Mouse (Mus musculus) limb, embryonic 10.5 days (tissue): ENCODE data around the gene Mill2. TPM values are rescaled to one million over a fixed set of nuclear protein-coding genes. Genes with fewer than 3 reads are reported as not detected.
"Not testable (repeated sequence)": the region's sequence is repeated elsewhere in the genome, so short reads cannot be mapped to it uniquely, and the experiment has no call there.

Experiments
- DNase-seq: peaks from one replicate; pipeline ENCODE4 v3.0.0-alpha.2; 2017; ENCODE audit warnings: low spot score
- H3K27ac ChIP-seq: fragments of 300-500 bp; sonication (generic); 2 replicates; pipeline ENCODE4 v1.5.1; 2016; ENCODE audit warnings: mild to moderate bottlenecking
- H3K27me3 ChIP-seq: fragments of 300-500 bp; sonication (generic); 2 replicates; pipeline ENCODE4 v1.6.1; 2016; ENCODE audit warnings: low read depth, mild to moderate bottlenecking; ENCODE audit not compliant: poor library complexity, severe bottlenecking
- H3K36me3 ChIP-seq: fragments of 300-500 bp; sonication (generic); 2 replicates; pipeline ENCODE4 v1.6.1; 2016; ENCODE audit warnings: mild to moderate bottlenecking, moderate library complexity
- H3K4me1 ChIP-seq: fragments of 300-500 bp; sonication (generic); 2 replicates; pipeline ENCODE4 v1.6.1; 2016
- H3K4me3 ChIP-seq: fragments of 300-500 bp; sonication (generic); 2 replicates; pipeline ENCODE4 v1.5.1; 2016; ENCODE audit warnings: mild to moderate bottlenecking, moderate library complexity
- H3K9me3 ChIP-seq: fragments of 300-500 bp; sonication (generic); replicated peaks from 2 replicates; pipeline ENCODE4 v1.6.1; 2016; ENCODE audit warnings: mild to moderate bottlenecking
- WGBS: fragments of 180-500 bp; shearing (Covaris S2); methylation state at CpG from one replicate; pipeline ENCODE4 v1.1.7; 2016; 5-methylcytosine and 5-hydroxymethylcytosine counted together
- polyA plus RNA-seq: library from polyadenylated mRNA; unstranded; fragments of >200 nt; fragmentation: Nextera tagmentation; extraction: Ambion mirVana; gene quantifications from 2 replicates; pipeline ENCODE4 v1.2.1, GENCODE M21; 2016

Mill2 gene
- polyA plus RNA-seq, 1 experiment from 2014 or later = not detected

GRCm38 (mm10) chr7:18844811-18845210 lies 5.0 kb downstream of the Mill2 start:
- no peaks in the 10 kb centered on the region for H3K9me3 ChIP-seq
- H3K4me1 ChIP-seq = peaks cover 10% of the 10 kb centered on the region
- no peaks in the 10 kb centered on the region for H3K36me3 ChIP-seq
- 35% methylated on average over 5 of the region's 5 CpGs for WGBS
- DNase-seq = no peak
- H3K27me3 ChIP-seq = no peaks in the 10 kb centered on the region
- no peak overlapping the region for H3K27ac ChIP-seq
- no peak overlapping the region for H3K4me3 ChIP-seq

GRCm38 (mm10) chr7:18848395-18848794 lies 8.6 kb downstream of the Mill2 start:
- 96% methylated on average over 1 of the region's 1 CpGs for WGBS
- H3K36me3 ChIP-seq = no peaks in the 10 kb centered on the region
- no peak overlapping the region for H3K27ac ChIP-seq
- DNase-seq = no peak
- H3K9me3 ChIP-seq = no peaks in the 10 kb centered on the region
- H3K4me3 ChIP-seq = no peak overlapping the region
- no peaks in the 10 kb centered on the region for H3K4me1 ChIP-seq
- no peaks in the 10 kb centered on the region for H3K27me3 ChIP-seq

GRCm38 (mm10) chr7:18858310-18858916 lies 18.6 kb downstream of the Mill2 start:
- 82% methylated on average over 5 of the region's 5 CpGs for whole genome bisulfite sequencing
- Histone ChIP-seq H3K27ac (no peak overlapping the region), H3K9me3 (no peaks in the 10 kb centered on the region), H3K36me3 (no peaks in the 10 kb centered on the region), H3K27me3 (no peaks in the 10 kb centered on the region), H3K4me1 (no peaks in the 10 kb centered on the region; the same call in 1 of the 2 replicates), H3K4me3 (no peak overlapping the region)
- DNase-seq = no peak

DNA sequence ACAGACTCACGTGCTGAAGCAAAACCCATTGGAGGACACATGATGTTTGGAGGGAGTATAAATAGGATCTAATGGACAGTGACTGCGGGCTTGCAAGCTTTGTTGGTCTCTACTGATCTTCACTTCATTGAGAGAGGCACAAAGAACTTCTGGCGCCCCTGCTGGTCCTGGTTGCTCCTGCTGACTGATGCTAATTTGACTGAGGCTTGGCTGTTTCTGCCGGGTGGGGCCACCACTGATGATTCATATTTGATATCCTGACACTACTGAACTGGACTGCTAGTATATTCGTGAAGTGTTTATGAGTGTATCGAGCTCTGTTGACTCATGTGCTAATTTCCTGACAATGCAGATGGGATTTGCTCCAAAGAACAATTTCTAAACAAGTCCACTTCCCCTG lies 23.0 kb downstream of the Mill2 start:
- H3K9me3 ChIP-seq = no peaks in the 10 kb centered on the region
- 84% methylated on average over 6 of the region's 6 CpGs for WGBS
- no peak overlapping the region for H3K27ac ChIP-seq
- no peaks in the 10 kb centered on the region; the same call in 1 of the 2 replicates for H3K4me1 ChIP-seq
- no peak overlapping the region for H3K4me3 ChIP-seq
- H3K36me3 ChIP-seq = no peaks in the 10 kb centered on the region
- no peak for DNase-seq
- no peaks in the 10 kb centered on the region for H3K27me3 ChIP-seq

- H3K4me3 ChIP-seq = no peak overlapping the region
- no peaks in the 10 kb centered on the region for H3K36me3 ChIP-seq
- 83% methylated on average over 2 of the region's 2 CpGs for WGBS
- no peak overlapping the region for H3K27ac ChIP-seq
- H3K4me1 ChIP-seq = peaks cover 10% of the 10 kb centered on the region
- no peaks in the 10 kb centered on the region for H3K27me3 ChIP-seq
- no peaks in the 10 kb centered on the region for H3K9me3 ChIP-seq
- no peak for DNase-seq
Measured at GRCm38 (mm10) chr7:18868491-18868890, 28.7 kb downstream of the Mill2 start.

DNA sequence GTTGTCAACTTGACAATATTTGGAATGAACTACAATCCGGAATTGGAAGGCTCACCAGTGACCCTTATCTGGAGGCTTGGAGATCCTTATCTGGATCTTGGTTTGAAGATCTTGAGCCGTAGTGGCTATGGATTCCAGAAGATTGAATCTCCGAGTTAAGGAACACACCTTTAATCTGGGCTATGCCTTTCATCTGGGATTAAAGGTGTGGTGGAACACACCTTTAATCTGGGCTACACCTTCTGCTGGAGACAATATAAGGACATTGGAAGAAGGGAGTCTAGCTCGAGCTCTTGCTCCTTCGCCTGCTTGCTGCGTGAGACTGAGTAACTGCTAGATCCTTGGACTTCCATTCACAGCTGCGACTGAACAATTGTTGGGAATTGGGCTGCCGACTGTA lies 31.3 kb downstream of the Mill2 start, which contains the start of gene Pglyrp1:
Gene Pglyrp1 (plus strand): TSS at position 301 of the 400 bp plus-strand sequence.
- not testable (repeated sequence) for H3K36me3 ChIP-seq, DNase-seq, H3K4me3 ChIP-seq, H3K9me3 ChIP-seq, H3K4me1 ChIP-seq, H3K27ac ChIP-seq, H3K27me3 ChIP-seq
- 100% methylated on average over 1 of the region's 8 CpGs for WGBS

DNA sequence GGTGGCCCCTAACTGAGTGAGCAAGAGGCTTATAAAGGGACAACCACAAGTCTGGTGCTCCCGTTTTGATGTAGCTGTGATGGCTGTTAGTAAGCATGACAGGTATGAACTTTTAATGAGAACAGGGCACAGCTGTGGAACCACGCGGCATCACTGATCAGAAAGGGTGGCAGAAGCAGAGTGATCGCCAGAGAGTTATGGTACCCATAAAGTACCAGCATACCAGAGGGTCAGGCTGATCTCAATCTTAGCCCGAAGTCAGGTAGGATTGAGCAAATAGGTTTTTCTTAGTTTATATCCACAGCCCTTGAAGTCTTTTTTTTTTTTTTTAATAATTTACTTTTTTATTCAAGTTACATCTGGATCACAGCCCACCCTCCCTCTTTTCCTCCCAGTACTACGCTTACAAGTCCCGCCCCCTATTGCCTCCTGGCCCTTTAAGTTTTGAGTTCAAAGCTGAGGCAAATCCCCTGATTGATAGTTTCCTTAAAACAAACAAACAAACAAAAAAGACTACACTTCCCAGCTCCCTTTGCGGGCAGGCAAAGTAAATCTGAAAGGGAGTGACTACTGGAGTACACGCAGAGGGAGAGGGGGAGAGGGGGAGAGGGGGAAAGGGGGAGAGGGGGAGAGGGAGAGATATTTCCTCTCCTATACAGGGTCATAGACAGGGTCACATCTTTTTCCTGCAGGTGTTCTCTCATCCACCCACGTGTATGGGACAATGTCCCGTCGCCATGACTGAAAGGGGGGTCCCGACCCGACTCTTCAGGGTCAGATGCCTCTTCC lies 32.4 kb downstream of the Mill2 start:
- Histone ChIP-seq H3K4me3 (peak overlapping the region; percentile 50), H3K4me1 (peaks cover 10% of the 10 kb centered on the region), H3K9me3 (no peaks in the 10 kb centered on the region), H3K36me3 (no peaks in the 10 kb centered on the region), H3K27ac (peak overlapping the region; percentile 42; the same call in 1 of the 2 replicates), H3K27me3 (no peaks in the 10 kb centered on the region)
- no peak for DNase-seq
- WGBS = 30% methylated on average over 13 of the region's 14 CpGs

GRCm38 (mm10) chr7:18872816-18873215 lies 33.0 kb downstream of the Mill2 start:
- peaks cover 10% of the 10 kb centered on the region for H3K4me1 ChIP-seq
- DNase-seq = peak; percentile 40
- H3K27me3 ChIP-seq = no peaks in the 10 kb centered on the region
- H3K9me3 ChIP-seq = no peaks in the 10 kb centered on the region
- H3K36me3 ChIP-seq = no peaks in the 10 kb centered on the region
- H3K27ac ChIP-seq = peak overlapping the region; percentile 42; the same call in 1 of the 2 replicates
- peak overlapping the region; percentile 50 for H3K4me3 ChIP-seq
- WGBS = 4% methylated on average over 7 of the region's 7 CpGs

DNA sequence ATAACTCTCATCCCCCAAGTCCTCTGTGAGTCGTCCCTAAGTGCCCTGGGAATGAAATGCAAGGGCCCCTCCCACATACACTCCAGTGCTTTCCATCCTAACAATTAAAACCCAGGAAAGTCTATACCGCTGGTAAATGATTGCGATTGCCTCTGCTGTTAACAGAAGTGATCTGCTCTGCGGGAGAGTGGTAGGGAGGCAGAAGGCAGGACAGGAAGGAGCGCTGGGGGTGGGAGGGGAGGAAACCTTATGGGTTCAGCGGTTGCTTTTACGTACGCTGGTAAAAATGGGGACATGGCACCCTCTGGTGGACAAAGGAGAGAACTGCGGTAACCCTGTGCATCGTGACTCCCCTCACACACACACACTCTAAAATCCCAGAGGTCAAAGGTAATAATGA lies 33.5 kb downstream of the Mill2 start:
- no peaks in the 10 kb centered on the region for H3K36me3 ChIP-seq
- DNase-seq = peak; percentile 86
- H3K27ac ChIP-seq = 0 out of 2 replicates have a peak overlapping the region, but pooled peaks have one; percentile 26
- peaks cover 10% of the 10 kb centered on the region for H3K4me1 ChIP-seq
- peak overlapping the region; percentile 50 for H3K4me3 ChIP-seq
- no peaks in the 10 kb centered on the region for H3K27me3 ChIP-seq
- no peaks in the 10 kb centered on the region for H3K9me3 ChIP-seq
- WGBS = under 1% methylated on average over 10 of the region's 10 CpGs

GRCm38 (mm10) chr7:18875372-18875771 lies 35.6 kb downstream of the Mill2 start:
- Histone ChIP-seq H3K36me3 (no peaks in the 10 kb centered on the region), H3K27me3 (no peaks in the 10 kb centered on the region), H3K4me3 (no peak overlapping the region), H3K27ac (no peak overlapping the region), H3K4me1 (peaks cover 10% of the 10 kb centered on the region), H3K9me3 (no peaks in the 10 kb centered on the region)
- DNase-seq = no peak
- WGBS = 88% methylated on average over 5 of the region's 5 CpGs

GRCm38 (mm10) chr7:18878691-18879090 lies 38.9 kb downstream of the Mill2 start:
- WGBS = 85% methylated on average over 7 of the region's 7 CpGs
- Histone ChIP-seq H3K9me3 (no peaks in the 10 kb centered on the region), H3K4me1 (no peaks in the 10 kb centered on the region), H3K27ac (no peak overlapping the region), H3K27me3 (no peaks in the 10 kb centered on the region), H3K36me3 (no peaks in the 10 kb centered on the region), H3K4me3 (no peak overlapping the region)
- DNase-seq = no peak

GRCm38 (mm10) chr7:18883991-18884744 lies 44.4 kb downstream of the Mill2 start:
- no peaks in the 10 kb centered on the region for H3K9me3 ChIP-seq
- 0 out of 2 replicates have a peak, but pooled peaks cover 3% of the 10 kb centered on the region for H3K4me1 ChIP-seq
- no peaks in the 10 kb centered on the region for H3K36me3 ChIP-seq
- H3K4me3 ChIP-seq = no peak overlapping the region
- 54% methylated on average over 9 of the region's 9 CpGs for WGBS
- DNase-seq = no peak
- H3K27ac ChIP-seq = peak overlapping the region; percentile 11; the same call in 1 of the 2 replicates
- no peaks in the 10 kb centered on the region for H3K27me3 ChIP-seq
